Mouse (Mus musculus) kidney, embryonic 15.5 days (tissue): Measurements from ENCODE around the gene Pinlyp. TPM values are rescaled to one million over a fixed set of nuclear protein-coding genes. Genes with fewer than 3 reads are reported as not detected.

ENCODE experiments used
- ATAC-seq: fragments of 200-750 bp; cut with Nextera tagmentation; replicated peaks from 2 replicates; pipeline ENCODE4 v1.8.0; 2017; ENCODE audit warnings: moderate TSS enrichment; ENCODE audit not compliant: low FRiP score
- H3K27ac ChIP-seq: fragments of 300-500 bp; sonication (generic); 2 replicates; pipeline ENCODE4 v1.5.1; 2015; ENCODE audit warnings: mild to moderate bottlenecking, inconsistent platforms
- H3K27me3 ChIP-seq: fragments of 300-500 bp; sonication (generic); 2 replicates; pipeline ENCODE4 v1.6.1; 2015; ENCODE audit warnings: inconsistent platforms
- H3K36me3 ChIP-seq: fragments of 300-500 bp; sonication (generic); 2 replicates; pipeline ENCODE4 v1.6.1; 2015; ENCODE audit warnings: inconsistent platforms
- H3K4me1 ChIP-seq: fragments of 300-500 bp; sonication (generic); 2 replicates; pipeline ENCODE4 v1.6.1; 2015; ENCODE audit warnings: inconsistent platforms
- H3K4me2 ChIP-seq: fragments of 300-500 bp; sonication (generic); 2 replicates; pipeline ENCODE4 v1.6.1; 2015; ENCODE audit warnings: moderate library complexity, mild to moderate bottlenecking, inconsistent platforms
- H3K4me3 ChIP-seq: fragments of 300-500 bp; sonication (generic); replicated peaks from 2 replicates; pipeline ENCODE4 v1.5.1; 2015; ENCODE audit warnings: mild to moderate bottlenecking, inconsistent platforms
- H3K9ac ChIP-seq: fragments of 300-500 bp; sonication (generic); 2 replicates; pipeline ENCODE4 v1.6.1; 2015; ENCODE audit warnings: mild to moderate bottlenecking, inconsistent platforms
- H3K9me3 ChIP-seq: fragments of 300-500 bp; sonication (generic); replicated peaks from 2 replicates; pipeline ENCODE4 v1.6.1; 2016; ENCODE audit warnings: inconsistent platforms
- WGBS: fragments of 180-500 bp; shearing (Covaris S2); methylation state at CpG from one replicate; pipeline ENCODE4 v1.1.7; 2015; ENCODE audit warnings: mixed read lengths; 5-methylcytosine and 5-hydroxymethylcytosine counted together
- polyA plus RNA-seq: library from polyadenylated mRNA; unstranded; fragments of >200 nt; fragmentation: Nextera tagmentation; extraction: Ambion mirVana; gene quantifications from 2 replicates; pipeline ENCODE4 v1.2.1, GENCODE M21; 2015

Gene Pinlyp
- polyA plus RNA-seq, 1 experiment from 2014 or later = 0.31 TPM

GRCm38 (mm10) chr7:24500929-24501328 lies 45.0 kb downstream of the Pinlyp start:
- H3K4me1 ChIP-seq = peaks cover 38% of the 10 kb centered on the region
- H3K4me2 ChIP-seq = no peak overlapping the region
- H3K27ac ChIP-seq = no peak overlapping the region
- H3K9ac ChIP-seq = no peak overlapping the region
- H3K36me3 ChIP-seq = no peaks in the 10 kb centered on the region; the same call in 1 of the 2 replicates
- no peaks in the 10 kb centered on the region for H3K9me3 ChIP-seq
- no peak overlapping the region for H3K4me3 ChIP-seq
- no peak for ATAC-seq
- H3K27me3 ChIP-seq = peaks cover 47% of the 10 kb centered on the region
- WGBS = 42% methylated on average over 7 of the region's 7 CpGs

- peak overlapping the region; percentile 39 for H3K4me3 ChIP-seq
- peak overlapping the region; percentile 28; the same call in 1 of the 2 replicates for H3K27ac ChIP-seq
- peak overlapping the region; percentile 69 for H3K4me2 ChIP-seq
- H3K4me1 ChIP-seq = peaks cover 29% of the 10 kb centered on the region
- WGBS = 7% methylated on average over 43 of the region's 43 CpGs
- peaks cover 47% of the 10 kb centered on the region for H3K27me3 ChIP-seq
- no peaks in the 10 kb centered on the region for H3K9me3 ChIP-seq
- no peaks in the 10 kb centered on the region; the same call in 1 of the 2 replicates for H3K36me3 ChIP-seq
- ATAC-seq = peak; percentile 85
- H3K9ac ChIP-seq = peak overlapping the region; percentile 28; the same call in 1 of the 2 replicates
These were observed 45.9 kb downstream of the Pinlyp start for GRCm38 (mm10) chr7:24499856-24500577.

Other genes with a start within 250 kb of the Pinlyp start
- 40.0 and 43.9 TPM in 2 replicates for gene Zfp61, start 244.9 kb downstream of the Pinlyp start, polyA plus RNA-seq
- gene Zfp94, start 229.5 kb downstream of the Pinlyp start, polyA plus RNA-seq = 11.3 and 12.1 TPM in 2 replicates
- 0.43 TPM in 1 of 2 replicates, not detected in the other for gene Tescl, start 212.2 kb downstream of the Pinlyp start, polyA plus RNA-seq
- gene Lypd5, start 196.9 kb downstream of the Pinlyp start, polyA plus RNA-seq = 0.28 TPM in 1 of 2 replicates, not detected in the other
- gene Kcnn4, start 175.9 kb downstream of the Pinlyp start, polyA plus RNA-seq = 4.9 and 5.5 TPM in 2 replicates
- 28.0 and 32.8 TPM in 2 replicates for gene Smg9, start 146.5 kb downstream of the Pinlyp start, polyA plus RNA-seq
- not detected in 2 replicates for gene Irgc1, start 93.8 kb downstream of the Pinlyp start, polyA plus RNA-seq
- 14.4 and 15.3 TPM in 2 replicates for gene Plaur, start 83.6 kb downstream of the Pinlyp start, polyA plus RNA-seq
- gene Cadm4, start 64.1 kb downstream of the Pinlyp start, polyA plus RNA-seq = 6.8 and 7.3 TPM in 2 replicates
- gene Zfp428, start 39.1 kb downstream of the Pinlyp start, polyA plus RNA-seq = 61.6 and 66.6 TPM in 2 replicates
- gene AC161166.1, start 33.7 kb downstream of the Pinlyp start, polyA plus RNA-seq = 0.48 and 0.68 TPM in 2 replicates
- gene Irgq, start 15.4 kb downstream of the Pinlyp start, polyA plus RNA-seq = 7.4 and 8.3 TPM in 2 replicates
- gene Xrcc1, start 171 bp upstream of the Pinlyp start, polyA plus RNA-seq = 117 and 137 TPM in 2 replicates
- 46.8 and 48.4 TPM in 2 replicates for gene Ethe1, start 41.4 kb upstream of the Pinlyp start, polyA plus RNA-seq
- gene Zfp575, start 41.5 kb upstream of the Pinlyp start, polyA plus RNA-seq = 4.0 and 5.5 TPM in 2 replicates
- gene Phldb3, start 64.6 kb upstream of the Pinlyp start, polyA plus RNA-seq = 0.15 and 0.17 TPM in 2 replicates
- gene Lypd3, start 90.4 kb upstream of the Pinlyp start, polyA plus RNA-seq = 1.0 and 1.2 TPM in 2 replicates
- gene Tex101, start 130.6 kb upstream of the Pinlyp start, polyA plus RNA-seq = not detected in 2 replicates
- not detected in 2 replicates for gene BC049730, start 163.1 kb upstream of the Pinlyp start, polyA plus RNA-seq
- gene Gm4763, start 180.8 kb upstream of the Pinlyp start, polyA plus RNA-seq = not detected in 2 replicates
- gene Cd177, start 214.2 kb upstream of the Pinlyp start, polyA plus RNA-seq = 0.36 and 0.38 TPM in 2 replicates
- gene Ceacam10, start 231.1 kb upstream of the Pinlyp start, polyA plus RNA-seq = not detected in 2 replicates